Mouse (Mus musculus) hindlimb bud, embryonic 11.5 days (tissue): ENCODE measurements around the gene 4930523C07Rik.

Experiments used
- DNase-seq: peaks from one replicate; pipeline ENCODE4 v3.0.0-alpha.2; 2012; ENCODE audit warnings: low read depth, low spot score; ENCODE audit errors: extremely low spot score

4930523C07Rik gene

GRCm38 (mm10) chr1:160099659-160100302 is 55.6 kb downstream of the 4930523C07Rik start:
- no peak for DNase-seq

GRCm38 (mm10) chr1:160100996-160101395 is 56.8 kb downstream of the 4930523C07Rik start:
- no peak for DNase-seq

- no peak for DNase-seq
Measured at GRCm38 (mm10) chr1:160105426-160105825, 61.2 kb downstream of the 4930523C07Rik start.

GRCm38 (mm10) chr1:160108604-160109003 is 64.4 kb downstream of the 4930523C07Rik start:
- no peak for DNase-seq

- DNase-seq = no peak
Measured at GRCm38 (mm10) chr1:160123957-160124356, 79.8 kb downstream of the 4930523C07Rik start.
